Mouse (Mus musculus): ENCODE data around the gene Zfp266. TPM values are rescaled to one million over a fixed set of nuclear protein-coding genes. Genes with fewer than 3 reads are reported as not detected.
"Not testable (repeated sequence)": the region's sequence is repeated elsewhere in the genome, so short reads cannot be mapped to it uniquely, and the experiment has no call there.

Zfp266 gene
- polyA plus RNA-seq (2016; fragmentation: Nextera tagmentation; extraction: Ambion mirVana) = 142 and 146 TPM in 2 replicates

DNA sequence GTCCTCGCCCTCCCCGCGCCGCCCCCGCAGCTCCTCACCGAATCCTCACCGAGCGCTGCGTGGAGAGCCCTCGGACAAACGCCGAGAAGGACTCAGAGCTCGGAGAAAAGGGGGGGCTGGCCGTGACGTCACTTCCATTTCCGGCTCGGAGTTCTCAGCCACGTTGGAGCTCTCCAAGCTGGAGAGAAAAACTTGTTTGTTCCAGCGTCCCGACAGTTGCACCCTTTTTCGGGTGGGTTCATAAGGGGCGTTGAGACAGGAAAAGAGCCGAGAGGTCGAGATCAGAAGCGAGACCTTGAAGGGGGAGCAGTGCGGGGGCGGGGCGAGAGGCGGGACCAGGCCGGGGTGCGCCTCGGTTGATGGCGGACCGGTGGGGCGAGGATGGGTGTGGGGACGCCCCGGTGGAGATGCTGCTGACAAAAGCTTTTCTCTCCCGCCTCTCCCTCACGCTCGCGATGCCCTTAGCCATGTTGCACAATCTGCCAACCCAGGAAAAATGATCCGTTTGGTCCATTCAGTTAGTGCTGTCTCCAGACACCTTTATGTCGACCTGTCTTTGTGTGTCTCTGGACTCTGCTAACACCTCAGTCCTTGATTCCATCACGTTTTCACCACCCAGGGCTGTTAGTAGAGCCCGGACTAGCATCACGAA is at the start of gene Zfp266:
Zfp266 (minus strand) TSS at position 112 of the 652 bp plus-strand sequence.
- no peaks in the 10 kb centered on the region for H3K36me3 ChIP-seq
- ATAC-seq (ENCODE audit: low FRiP score, low read depth) = peak; percentile 90

DNA sequence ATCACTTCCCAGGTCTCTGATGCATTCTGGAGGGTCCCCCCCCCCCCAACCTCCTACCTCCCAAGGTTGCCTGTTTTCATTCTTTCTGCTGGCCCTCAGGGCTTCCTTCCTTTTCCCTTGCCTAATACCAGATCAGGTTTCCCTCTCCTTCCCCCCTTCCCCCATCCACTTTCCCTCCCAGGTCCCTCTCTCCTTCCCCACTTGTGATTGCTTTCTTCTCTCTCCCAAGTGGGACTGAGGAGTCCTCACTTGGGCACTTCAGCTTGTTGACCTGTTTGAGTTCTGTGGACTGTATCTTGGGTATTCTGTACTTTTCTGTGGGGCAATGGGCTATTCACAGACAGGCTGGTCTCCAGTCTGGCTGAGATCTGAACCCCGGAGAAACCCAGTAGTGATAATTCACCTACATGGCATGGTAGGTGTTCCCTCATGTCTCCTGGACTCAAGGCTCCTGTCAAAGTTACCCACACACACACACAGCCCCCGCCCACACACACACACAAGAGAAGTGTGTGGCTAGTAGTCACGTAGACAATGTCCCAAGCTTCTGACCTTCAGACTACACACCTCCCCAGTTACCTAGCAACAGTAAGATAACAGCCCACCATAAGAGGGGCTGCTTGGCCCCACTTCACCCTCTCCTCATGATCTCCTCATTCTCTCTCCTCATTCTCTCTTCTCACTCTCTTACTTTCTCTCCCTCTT is 44.3 kb upstream of the Zfp266 start:
- H3K9me3 ChIP-seq; H3K4me3 ChIP-seq; H3K27me3 ChIP-seq (replicated peaks); H3K4me1 ChIP-seq; H3K27ac ChIP-seq; H3K9ac ChIP-seq; H3K4me2 ChIP-seq (replicated peaks); ATAC-seq (ENCODE audit: low FRiP score, low read depth); H3K36me3 ChIP-seq: not testable (repeated sequence)
- 76% methylated on average over 3 of the region's 3 CpGs for WGBS

More for the DNA sequence above, at the start of gene Zfp266:
- peak within 1 kb of the TSS; percentile 84 for H3K4me3 ChIP-seq
- H3K9ac ChIP-seq = peak within 1 kb of the TSS; percentile 93
- H3K27me3 ChIP-seq (replicated peaks) = no peaks in the 10 kb centered on the region
- H3K27ac ChIP-seq = peak within 1 kb of the TSS; percentile 93
- peaks cover 13% of the 10 kb centered on the region for H3K4me1 ChIP-seq
- WGBS = under 1% methylated on average over 46 of the region's 46 CpGs
- peak within 1 kb of the TSS; percentile 74 for H3K4me2 ChIP-seq (replicated peaks)
- no peaks in the 10 kb centered on the region for H3K9me3 ChIP-seq

GRCm38 (mm10) chr9:20562177-20562576 is 41.0 kb upstream of the Zfp266 start:
- no peaks in the 10 kb centered on the region; the same call in 1 of the 2 replicates for H3K9me3 ChIP-seq
- WGBS = 87% methylated on average over 5 of the region's 5 CpGs
- 0 out of 2 replicates have a peak, but pooled peaks cover 3% of the 10 kb centered on the region for H3K27me3 ChIP-seq (replicated peaks)
- no peaks in the 10 kb centered on the region for H3K4me1 ChIP-seq
- H3K9ac ChIP-seq = no peak overlapping the region
- ATAC-seq (ENCODE audit: low FRiP score, low read depth) = no peak
- H3K4me3 ChIP-seq = no peak overlapping the region
- H3K4me2 ChIP-seq (replicated peaks) = no peak overlapping the region
- H3K27ac ChIP-seq = no peak overlapping the region
- no peaks in the 10 kb centered on the region for H3K36me3 ChIP-seq

- H3K27me3 ChIP-seq (replicated peaks) = no peaks in the 10 kb centered on the region
- no peak overlapping the region for H3K9ac ChIP-seq
- H3K4me2 ChIP-seq (replicated peaks) = no peak overlapping the region
- WGBS = 51% methylated on average over 1 of the region's 1 CpGs
- H3K4me1 ChIP-seq = no peaks in the 10 kb centered on the region
- no peaks in the 10 kb centered on the region for H3K36me3 ChIP-seq
- no peak for ATAC-seq (ENCODE audit: low FRiP score, low read depth)
- no peak overlapping the region for H3K4me3 ChIP-seq
- H3K9me3 ChIP-seq = no peaks in the 10 kb centered on the region
- H3K27ac ChIP-seq = no peak overlapping the region
Measured at GRCm38 (mm10) chr9:20552698-20553097, 31.5 kb upstream of the Zfp266 start.

GRCm38 (mm10) chr9:20551781-20552275 is 30.6 kb upstream of the Zfp266 start:
- no peak overlapping the region for H3K4me2 ChIP-seq (replicated peaks)
- WGBS = 55% methylated on average over 5 of the region's 5 CpGs
- no peaks in the 10 kb centered on the region for H3K27me3 ChIP-seq (replicated peaks)
- no peaks in the 10 kb centered on the region for H3K4me1 ChIP-seq
- ATAC-seq (ENCODE audit: low FRiP score, low read depth) = no peak
- no peaks in the 10 kb centered on the region for H3K9me3 ChIP-seq
- no peak overlapping the region for H3K9ac ChIP-seq
- no peak overlapping the region for H3K27ac ChIP-seq
- no peak overlapping the region for H3K4me3 ChIP-seq
- no peaks in the 10 kb centered on the region for H3K36me3 ChIP-seq

GRCm38 (mm10) chr9:20545151-20545550 is 23.9 kb upstream of the Zfp266 start:
- no peak for ATAC-seq (ENCODE audit: low FRiP score, low read depth)
- Histone ChIP-seq H3K4me2 (replicated peaks) (peak overlapping the region; percentile 69), H3K9me3 (no peaks in the 10 kb centered on the region), H3K4me1 (no peaks in the 10 kb centered on the region), H3K9ac (peak overlapping the region; percentile 49; the same call in 1 of the 2 replicates), H3K4me3 (peak overlapping the region; percentile 39), H3K27ac (peak overlapping the region; percentile 74; the same call in 1 of the 2 replicates), H3K27me3 (replicated peaks) (0 out of 2 replicates have a peak, but pooled peaks cover 3% of the 10 kb centered on the region), H3K36me3 (no peaks in the 10 kb centered on the region)
- 30% methylated on average over 8 of the region's 8 CpGs for WGBS

DNA sequence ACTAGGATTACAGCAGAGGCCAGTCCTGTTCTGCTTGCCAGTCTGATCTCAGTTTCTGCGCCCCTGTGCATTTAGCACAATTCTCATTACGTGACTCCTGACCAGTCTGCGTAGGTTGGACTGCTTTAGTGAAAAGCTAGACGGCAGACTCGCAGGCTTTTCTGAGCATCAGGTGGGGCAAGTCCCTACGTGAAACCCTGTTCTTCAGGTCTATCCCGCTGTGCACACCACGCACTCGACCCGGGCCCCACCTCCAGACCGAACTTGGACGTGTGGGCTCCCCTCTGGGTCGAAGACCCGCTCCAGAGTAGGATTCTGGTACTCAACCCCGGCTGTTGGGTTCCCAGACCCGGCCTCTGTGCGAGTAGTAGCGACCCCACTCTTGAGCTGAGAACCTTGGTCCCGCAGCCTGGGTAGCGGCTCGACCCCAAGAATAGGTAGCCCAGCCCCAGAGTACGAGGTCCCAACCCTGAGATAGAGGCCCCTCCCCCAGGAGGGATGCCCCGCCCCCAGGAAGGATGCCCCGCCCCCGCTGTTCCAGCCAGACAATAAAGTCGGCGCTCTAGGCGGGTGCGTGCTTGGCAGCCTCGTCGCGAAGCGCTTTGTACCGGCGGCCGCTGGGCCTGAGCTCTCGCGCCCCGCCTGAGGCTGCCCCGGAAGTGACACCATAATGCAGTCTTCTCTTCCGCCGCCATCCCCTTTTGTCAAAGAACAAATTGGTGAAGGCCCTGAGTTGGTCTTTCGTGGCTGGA is 23.0 kb upstream of the Zfp266 start:
- Histone ChIP-seq H3K27ac (peak overlapping the region; percentile 74), H3K9me3 (no peaks in the 10 kb centered on the region), H3K4me1 (no peaks in the 10 kb centered on the region), H3K9ac (peak overlapping the region; percentile 49), H3K4me2 (replicated peaks) (peak overlapping the region; percentile 69), H3K27me3 (replicated peaks) (0 out of 2 replicates have a peak, but pooled peaks cover 5% of the 10 kb centered on the region), H3K36me3 (no peaks in the 10 kb centered on the region), H3K4me3 (peak overlapping the region; percentile 39)
- peak; percentile 96 for ATAC-seq (ENCODE audit: low FRiP score, low read depth)
- WGBS = 3% methylated on average over 43 of the region's 43 CpGs

GRCm38 (mm10) chr9:20543496-20543895 is 22.3 kb upstream of the Zfp266 start:
- 36% methylated on average over 6 of the region's 6 CpGs for WGBS
- no peaks in the 10 kb centered on the region for H3K36me3 ChIP-seq
- H3K27me3 ChIP-seq (replicated peaks) = 0 out of 2 replicates have a peak, but pooled peaks cover 5% of the 10 kb centered on the region
- peak overlapping the region; percentile 69 for H3K4me2 ChIP-seq (replicated peaks)
- no peak overlapping the region for H3K9ac ChIP-seq
- H3K9me3 ChIP-seq = no peaks in the 10 kb centered on the region
- H3K4me1 ChIP-seq = no peaks in the 10 kb centered on the region
- no peak for ATAC-seq (ENCODE audit: low FRiP score, low read depth)
- H3K4me3 ChIP-seq = no peak overlapping the region
- no peak overlapping the region for H3K27ac ChIP-seq

- no peaks in the 10 kb centered on the region for H3K9me3 ChIP-seq
- H3K36me3 ChIP-seq = no peaks in the 10 kb centered on the region
- H3K9ac ChIP-seq = no peak overlapping the region
- H3K4me2 ChIP-seq (replicated peaks) = no peak overlapping the region
- ATAC-seq (ENCODE audit: low FRiP score, low read depth) = no peak
- no peak overlapping the region for H3K4me3 ChIP-seq
- H3K4me1 ChIP-seq = no peaks in the 10 kb centered on the region
- no peak overlapping the region for H3K27ac ChIP-seq
- 0 out of 2 replicates have a peak, but pooled peaks cover 9% of the 10 kb centered on the region for H3K27me3 ChIP-seq (replicated peaks)
- 91% methylated on average over 2 of the region's 2 CpGs for WGBS
Measured at GRCm38 (mm10) chr9:20536598-20536997, 15.4 kb upstream of the Zfp266 start.

DNA sequence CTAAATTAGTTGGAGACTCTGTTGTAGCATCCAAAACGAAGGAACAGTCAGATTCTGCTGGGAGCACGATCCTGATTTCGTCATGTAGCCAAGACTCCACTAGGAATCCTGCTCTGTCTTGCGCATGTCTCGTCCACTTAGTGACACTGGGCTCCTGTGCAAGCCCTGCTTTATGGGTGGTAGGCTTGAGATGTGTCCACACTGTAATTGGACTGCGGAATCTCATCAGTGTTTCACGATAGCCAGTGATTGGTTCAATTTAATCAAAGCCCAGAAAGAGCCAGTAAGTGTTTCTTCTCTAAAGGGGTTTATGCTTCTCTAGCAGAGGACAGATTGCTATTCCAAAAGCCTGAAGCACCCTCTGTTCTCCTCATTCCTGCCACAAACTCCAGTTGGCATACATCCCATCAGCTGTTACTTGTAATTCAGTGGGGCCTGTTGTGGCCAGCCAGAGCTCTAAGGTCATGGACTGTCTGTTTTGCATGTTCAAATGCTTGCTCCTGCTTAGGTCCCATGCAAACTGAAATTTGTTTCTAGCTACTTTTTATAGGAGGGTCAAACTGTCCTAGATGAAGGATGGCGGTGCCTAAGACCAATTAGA is 13.2 kb upstream of the Zfp266 start:
- Histone ChIP-seq H3K4me1 (no peaks in the 10 kb centered on the region), H3K27ac (no peak overlapping the region), H3K27me3 (replicated peaks) (0 out of 2 replicates have a peak, but pooled peaks cover 6% of the 10 kb centered on the region), H3K4me2 (replicated peaks) (no peak overlapping the region), H3K4me3 (no peak overlapping the region), H3K36me3 (no peaks in the 10 kb centered on the region), H3K9ac (no peak overlapping the region), H3K9me3 (no peaks in the 10 kb centered on the region)
- ATAC-seq (ENCODE audit: low FRiP score, low read depth) = no peak
- 80% methylated on average over 8 of the region's 8 CpGs for WGBS

- peaks cover 13% of the 10 kb centered on the region for H3K4me1 ChIP-seq
- WGBS = under 1% methylated on average over 17 of the region's 17 CpGs
- peak overlapping the region; percentile 84 for H3K4me3 ChIP-seq
- peak overlapping the region; percentile 93 for H3K27ac ChIP-seq
- ATAC-seq (ENCODE audit: low FRiP score, low read depth) = peak; percentile 52
- H3K9ac ChIP-seq = peak overlapping the region; percentile 93
- no peaks in the 10 kb centered on the region for H3K9me3 ChIP-seq
- peak overlapping the region; percentile 74 for H3K4me2 ChIP-seq (replicated peaks)
- H3K27me3 ChIP-seq (replicated peaks) = no peaks in the 10 kb centered on the region
- H3K36me3 ChIP-seq = peaks cover 5% of the 10 kb centered on the region
Measured at GRCm38 (mm10) chr9:20520531-20521210, 546 bp downstream of the Zfp266 start.
